Mouse (Mus musculus): Measurements from ENCODE around the gene Ppara.

Gene Ppara

GRCm38 (mm10) chr15:85704341-85705012 is 30.3 kb upstream of the Ppara start:
- in situ Hi-C loops (cut with MboI, MseI), result loop anchor here (5.0 kb wide), 1 partner anchor 92 kb away; no protein-coding TSS in a partner anchor

- in situ Hi-C loops (cut with MboI, MseI), result no loop called here
Measured at GRCm38 (mm10) chr15:85705013-85705528, 29.7 kb upstream of the Ppara start.

- in situ Hi-C loops (cut with MboI, MseI), result no loop called here
Measured at GRCm38 (mm10) chr15:85705566-85706332, 29.0 kb upstream of the Ppara start.

- in situ Hi-C loops (cut with MboI, MseI), result no loop called here
Measured at GRCm38 (mm10) chr15:85706527-85706926, 28.3 kb upstream of the Ppara start.

- in situ Hi-C loops (cut with MboI, MseI), result no loop called here
Measured at GRCm38 (mm10) chr15:85707017-85707416, 27.8 kb upstream of the Ppara start.

GRCm38 (mm10) chr15:85707458-85708030 is 27.2 kb upstream of the Ppara start:
- in situ Hi-C loops (cut with MboI, MseI), result no loop called here

GRCm38 (mm10) chr15:85708217-85708616 is 26.6 kb upstream of the Ppara start:
- in situ Hi-C loops (cut with MboI, MseI), result no loop called here

GRCm38 (mm10) chr15:85708843-85709242 is 25.9 kb upstream of the Ppara start:
- in situ Hi-C loops (cut with MboI, MseI), result no loop called here

GRCm38 (mm10) chr15:85709268-85709973 is 25.4 kb upstream of the Ppara start:
- in situ Hi-C loops (cut with MboI, MseI), result no loop called here

GRCm38 (mm10) chr15:85710179-85710578 is 24.6 kb upstream of the Ppara start:
- in situ Hi-C loops (cut with MboI, MseI), result no loop called here

GRCm38 (mm10) chr15:85710641-85711580 is 23.9 kb upstream of the Ppara start:
- in situ Hi-C loops (cut with MboI, MseI), result no loop called here

- in situ Hi-C loops (cut with MboI, MseI), result no loop called here
Measured at GRCm38 (mm10) chr15:85712565-85713168, 22.1 kb upstream of the Ppara start.

- in situ Hi-C loops (cut with MboI, MseI), result no loop called here
Measured at GRCm38 (mm10) chr15:85713417-85713816, 21.4 kb upstream of the Ppara start.

GRCm38 (mm10) chr15:85715059-85715458 is 19.7 kb upstream of the Ppara start:
- in situ Hi-C loops (cut with MboI, MseI), result loop anchor here (5.0 kb wide), 1 partner anchor 137 kb away; no protein-coding TSS in a partner anchor

GRCm38 (mm10) chr15:85716045-85716444 is 18.7 kb upstream of the Ppara start:
- in situ Hi-C loops (cut with MboI, MseI), result loop anchor here (5.0 kb wide), 1 partner anchor 136 kb away; no protein-coding TSS in a partner anchor

GRCm38 (mm10) chr15:85716591-85716990 is 18.2 kb upstream of the Ppara start:
- in situ Hi-C loops (cut with MboI, MseI), result loop anchor here (5.0 kb wide), 1 partner anchor 136 kb away; no protein-coding TSS in a partner anchor

- in situ Hi-C loops (cut with MboI, MseI), result loop anchor here (5.0 kb wide), 1 partner anchor 135 kb away; no protein-coding TSS in a partner anchor
Measured at GRCm38 (mm10) chr15:85717008-85717407, 17.8 kb upstream of the Ppara start.

GRCm38 (mm10) chr15:85717800-85718199 is 17.0 kb upstream of the Ppara start:
- in situ Hi-C loops (cut with MboI, MseI), result loop anchor here (5.0 kb wide), 1 partner anchor 135 kb away; no protein-coding TSS in a partner anchor

- in situ Hi-C loops (cut with MboI, MseI), result loop anchor here (5.0 kb wide), 1 partner anchor 133 kb away; no protein-coding TSS in a partner anchor
Measured at GRCm38 (mm10) chr15:85719017-85719416, 15.8 kb upstream of the Ppara start.

- in situ Hi-C loops (cut with MboI, MseI), result no loop called here
Measured at GRCm38 (mm10) chr15:85720366-85720841, 14.4 kb upstream of the Ppara start.

Measured in regulatory T cell (primary cell).